In the genomic region with DNA sequence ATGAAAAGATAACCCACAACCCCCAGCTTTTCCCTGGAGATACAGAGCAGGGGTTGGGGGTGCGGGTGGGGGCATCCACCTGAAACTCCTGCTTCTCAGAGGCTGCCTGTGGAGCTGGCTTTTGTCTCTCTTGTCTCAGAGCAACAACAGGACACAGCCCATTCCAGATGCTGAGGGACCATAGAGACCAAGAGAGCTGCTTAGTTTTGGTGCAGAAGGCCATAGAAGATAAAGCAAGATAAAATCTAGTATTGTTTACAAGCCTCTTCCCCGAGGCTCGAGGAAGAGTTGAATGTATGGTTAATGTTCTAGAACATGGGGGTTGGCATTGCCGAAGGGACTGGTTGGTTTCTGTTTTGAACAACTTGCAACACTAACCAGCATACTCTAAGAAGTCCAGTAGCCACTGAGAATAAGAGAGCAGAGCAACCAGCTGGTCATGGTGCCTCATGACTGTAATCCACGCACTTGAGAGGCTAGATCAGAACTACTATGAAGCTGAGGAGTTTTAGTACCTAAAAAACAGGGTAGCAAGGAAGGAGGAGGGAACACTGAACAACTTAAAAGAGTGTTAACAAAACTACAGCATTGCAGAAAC, we compare ENCODE assay signal across 1 mouse cellular context.
TF ChIP-seq lines count a peak whose summit lies in the region.

No protein-coding gene starts in this region.

TF ChIP-seq in MEL, 35 proteins besides CTCF, POLR2A, EP300 and RAD21 (continued from another document):
- TF ChIP-seq NELFE (IDR thresholded peaks at IDR 0.05; ENCODE audit: low read depth, low read length) (no peak), MAFK (IDR thresholded peaks at IDR 0.05; ENCODE audit: borderline replicate concordance, low read depth, low read length) (no peak), POLR2AphosphoS2 (IDR thresholded peaks at IDR 0.05; ENCODE audit: low read length) (no peak), TCF12 (IDR thresholded peaks at IDR 0.05; ENCODE audit: low read depth, low read length) (0 out of 2 replicates have a peak, but pooled peaks have one; percentile 20), ZNF384 (IDR thresholded peaks at IDR 0.05; ENCODE audit: low read depth, low read length) (no peak), CHD2 (IDR thresholded peaks at IDR 0.05; ENCODE audit: low read length) (no peak), TAL1 (IDR thresholded peaks at IDR 0.05; ENCODE audit: low read length) (peak; percentile 39), GATA1 (IDR thresholded peaks at IDR 0.05; ENCODE audit: low read depth, low read length) (peak; percentile 53), ZKSCAN1 (IDR thresholded peaks at IDR 0.05; ENCODE audit: low read depth, low read length) (no peak), POLR2AphosphoS5 (IDR thresholded peaks at IDR 0.05; ENCODE audit: borderline replicate concordance, low read depth, low read length) (no peak), BHLHE40 (IDR thresholded peaks at IDR 0.05; ENCODE audit: borderline replicate concordance, low read depth, low read length) (no peak)
